Mouse (Mus musculus) myocyte (in vitro differentiated cells): ENCODE measurements around the gene Mad1l1.

Experiments used
- MAX ChIP-seq: IDR thresholded peaks from one replicate; pipeline ENCODE4 v1.6.1; 2011; ENCODE audit warnings: low read depth, mild to moderate bottlenecking, control low read depth
- MYOD1 ChIP-seq, 3 experiments: IDR thresholded peaks; one replicate each; pipeline ENCODE4 v1.6.1; 2011; ENCODE audit warnings: control low read depth in 2 of 3, low read depth in 2 of 3, mild to moderate bottlenecking in 2 of 3, moderate library complexity in 1 of 3; ENCODE audit not compliant: insufficient read length in 2 of 3, control insufficient read depth in 1 of 3
- POLR2A ChIP-seq: IDR thresholded peaks from one replicate; pipeline ENCODE4 v1.6.1; 2011; ENCODE audit warnings: low read depth, mild to moderate bottlenecking, control low read depth, moderate library complexity; ENCODE audit not compliant: insufficient read length
- REST ChIP-seq: IDR thresholded peaks from one replicate; pipeline ENCODE4 v1.6.1; 2011; ENCODE audit warnings: mild to moderate bottlenecking, control low read depth, moderate library complexity; ENCODE audit not compliant: insufficient read depth, insufficient read length
- TCF3 ChIP-seq: IDR thresholded peaks from one replicate; pipeline ENCODE4 v1.6.1; 2011; ENCODE audit warnings: low read depth, control low read depth; ENCODE audit not compliant: insufficient read length
- USF1 ChIP-seq: IDR thresholded peaks from one replicate; pipeline ENCODE4 v1.6.1; 2011; ENCODE audit warnings: low read depth, mild to moderate bottlenecking, control low read depth, moderate library complexity

- TF ChIP-seq POLR2A (no peak), REST (no peak), MAX (no peak), TCF3 (no peak), MYOD1 (IDR thresholded peaks at IDR 0.05; ENCODE audit: control insufficient read depth in 1 of 3, insufficient read length in 2 of 3, low read depth in 2 of 3) (no peak), USF1 (no peak)
Observed at GRCm38 (mm10) chr5:140114512-140115060, 206.8 kb downstream of the Mad1l1 start.
